Mouse (Mus musculus): Measurements from ENCODE around the gene Alkbh3. TPM values are rescaled to one million over a fixed set of nuclear protein-coding genes. Genes with fewer than 3 reads are reported as not detected.

The Alkbh3 gene
- polyA plus RNA-seq, 1 experiment from 2014 or later: 37.2 TPM

DNA sequence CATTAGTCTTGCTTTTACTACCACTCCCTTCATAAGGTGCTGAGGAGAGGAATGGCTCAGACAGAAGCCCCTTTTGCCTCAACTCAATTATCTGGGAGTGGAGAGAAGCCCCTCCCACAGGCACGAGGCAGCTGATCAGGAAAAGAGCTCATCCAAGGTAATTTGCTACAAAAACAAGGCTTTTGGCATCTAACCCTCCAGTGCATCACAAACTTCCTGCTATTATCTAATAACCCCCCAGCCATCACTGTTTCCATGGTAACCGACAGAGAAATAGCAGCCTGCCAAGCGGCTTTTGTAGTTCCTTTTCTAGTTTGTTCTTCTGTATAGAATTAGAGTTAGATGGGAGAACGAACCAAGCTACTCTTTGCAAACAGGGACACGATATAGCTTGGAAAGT is 18.3 kb downstream of the Alkbh3 start:
- WGBS (ENCODE audit: insufficient replicate concordance): 57% methylated on average over 5 of the region's 5 CpGs
- H3K9me3 ChIP-seq (replicated peaks): no peaks in the 10 kb centered on the region
- H3K9ac ChIP-seq: no peak overlapping the region
- H3K27me3 ChIP-seq: no peaks in the 10 kb centered on the region
- H3K4me2 ChIP-seq: no peak overlapping the region
- ATAC-seq (ENCODE audit: low read depth): no peak
- no peak overlapping the region for H3K4me3 ChIP-seq (replicated peaks)
- no peak for DNase-seq
- H3K4me1 ChIP-seq (replicated peaks): no peaks in the 10 kb centered on the region
- H3K36me3 ChIP-seq: peaks cover 86% of the 10 kb centered on the region
- no peak overlapping the region for H3K27ac ChIP-seq

DNA sequence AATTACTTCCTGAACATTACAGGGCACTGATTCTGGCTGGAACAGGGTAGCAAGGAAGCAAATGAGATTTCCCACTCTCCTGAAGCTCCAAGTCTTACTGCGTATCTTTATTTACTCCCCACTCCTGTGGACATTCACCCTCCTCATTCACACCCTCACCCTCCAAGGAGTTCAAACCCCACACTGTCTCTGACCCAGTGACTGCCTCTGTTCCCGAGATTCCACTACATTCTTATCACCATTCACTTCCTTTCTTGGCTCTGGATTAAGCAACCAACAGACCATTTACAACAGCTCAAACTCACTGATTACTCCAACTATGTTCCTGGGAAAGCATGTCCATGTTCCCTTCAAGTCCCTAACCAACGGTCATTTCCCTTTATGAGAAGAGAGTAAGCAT is 19.3 kb downstream of the Alkbh3 start:
- Histone ChIP-seq H3K4me1 (replicated peaks) (no peaks in the 10 kb centered on the region), H3K4me2 (no peak overlapping the region), H3K36me3 (peaks cover 90% of the 10 kb centered on the region), H3K27me3 (no peaks in the 10 kb centered on the region), H3K27ac (peak overlapping the region; percentile 37; the same call in 1 of the 2 replicates), H3K4me3 (replicated peaks) (no peak overlapping the region), H3K9ac (no peak overlapping the region), H3K9me3 (replicated peaks) (no peaks in the 10 kb centered on the region)
- DNase-seq (no peak), ATAC-seq (ENCODE audit: low read depth) (no peak)
- 62% methylated on average over 3 of the region's 3 CpGs for WGBS (ENCODE audit: insufficient replicate concordance)

DNA sequence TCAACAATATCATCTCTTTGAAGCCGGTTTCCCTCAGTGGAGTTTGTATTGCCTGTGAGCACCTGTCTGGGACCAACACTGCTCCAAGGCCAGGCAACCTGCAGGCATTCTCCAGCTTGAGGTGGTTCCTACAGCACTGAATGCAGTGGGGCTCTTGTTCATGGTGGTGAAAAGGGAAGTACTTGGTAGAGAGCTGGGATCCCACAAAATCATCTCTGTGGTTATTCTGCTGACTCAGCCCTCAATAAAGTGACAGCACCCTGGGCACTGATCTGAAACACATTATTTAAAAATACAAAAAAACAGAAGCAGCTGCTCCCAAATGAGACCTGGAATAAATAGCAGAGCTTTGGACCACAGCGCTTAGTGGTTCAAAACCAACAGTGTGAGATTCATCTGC is 22.2 kb downstream of the Alkbh3 start:
- no peak for DNase-seq
- no peak for ATAC-seq (ENCODE audit: low read depth)
- Histone ChIP-seq H3K4me2 (no peak overlapping the region), H3K36me3 (peaks cover 66% of the 10 kb centered on the region), H3K4me3 (replicated peaks) (no peak overlapping the region), H3K9me3 (replicated peaks) (no peaks in the 10 kb centered on the region), H3K9ac (no peak overlapping the region), H3K4me1 (replicated peaks) (no peaks in the 10 kb centered on the region; the same call in 1 of the 2 replicates), H3K27ac (no peak overlapping the region), H3K27me3 (no peaks in the 10 kb centered on the region)
- WGBS (ENCODE audit: insufficient replicate concordance): 81% methylated on average over 2 of the region's 2 CpGs

DNA sequence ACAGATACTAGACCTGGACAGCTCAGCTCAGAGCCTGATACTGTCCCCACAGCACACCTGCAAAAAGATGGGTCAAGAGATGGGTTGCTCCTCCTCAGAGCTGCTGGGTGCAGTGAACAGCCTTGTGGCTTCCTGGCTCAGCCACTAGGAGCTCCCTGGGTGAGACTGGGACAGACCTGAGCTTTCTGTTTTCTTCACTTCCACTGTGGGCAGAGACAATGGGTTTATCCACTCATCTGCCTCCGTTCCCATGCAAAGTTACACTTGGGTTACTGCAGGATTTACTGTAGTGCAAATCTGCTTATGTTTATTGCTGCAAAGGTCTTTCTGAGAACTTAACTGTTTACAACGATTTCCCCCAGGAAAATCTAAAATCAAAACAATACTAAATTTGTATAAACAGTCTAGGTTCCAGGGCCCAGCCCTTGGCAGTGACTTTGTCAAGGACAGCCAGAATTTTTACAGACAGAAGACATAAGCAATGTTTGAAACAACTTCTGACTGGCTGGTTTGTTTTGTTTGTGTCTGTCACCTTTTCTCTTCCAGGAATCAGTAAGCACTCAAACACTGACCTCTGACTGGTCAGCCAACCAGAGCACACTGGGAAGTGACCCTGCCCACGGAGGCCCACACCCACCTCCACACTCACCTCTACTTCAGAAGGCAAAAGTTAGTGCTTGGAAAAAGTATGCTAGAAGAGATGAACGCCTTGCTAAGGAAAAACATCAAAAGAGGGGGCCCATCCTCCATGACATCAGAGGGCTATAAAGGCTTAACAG is 28.0 kb downstream of the Alkbh3 start:
- Histone ChIP-seq H3K27me3 (no peaks in the 10 kb centered on the region), H3K4me2 (no peak overlapping the region), H3K4me3 (replicated peaks) (no peak overlapping the region), H3K36me3 (peaks cover 56% of the 10 kb centered on the region), H3K4me1 (replicated peaks) (no peaks in the 10 kb centered on the region; the same call in 1 of the 2 replicates), H3K9me3 (replicated peaks) (no peaks in the 10 kb centered on the region), H3K27ac (no peak overlapping the region), H3K9ac (no peak overlapping the region)
- DNase-seq (no peak), ATAC-seq (ENCODE audit: low read depth) (no peak)
- WGBS (ENCODE audit: insufficient replicate concordance): 77% methylated on average over 4 of the region's 4 CpGs

DNA sequence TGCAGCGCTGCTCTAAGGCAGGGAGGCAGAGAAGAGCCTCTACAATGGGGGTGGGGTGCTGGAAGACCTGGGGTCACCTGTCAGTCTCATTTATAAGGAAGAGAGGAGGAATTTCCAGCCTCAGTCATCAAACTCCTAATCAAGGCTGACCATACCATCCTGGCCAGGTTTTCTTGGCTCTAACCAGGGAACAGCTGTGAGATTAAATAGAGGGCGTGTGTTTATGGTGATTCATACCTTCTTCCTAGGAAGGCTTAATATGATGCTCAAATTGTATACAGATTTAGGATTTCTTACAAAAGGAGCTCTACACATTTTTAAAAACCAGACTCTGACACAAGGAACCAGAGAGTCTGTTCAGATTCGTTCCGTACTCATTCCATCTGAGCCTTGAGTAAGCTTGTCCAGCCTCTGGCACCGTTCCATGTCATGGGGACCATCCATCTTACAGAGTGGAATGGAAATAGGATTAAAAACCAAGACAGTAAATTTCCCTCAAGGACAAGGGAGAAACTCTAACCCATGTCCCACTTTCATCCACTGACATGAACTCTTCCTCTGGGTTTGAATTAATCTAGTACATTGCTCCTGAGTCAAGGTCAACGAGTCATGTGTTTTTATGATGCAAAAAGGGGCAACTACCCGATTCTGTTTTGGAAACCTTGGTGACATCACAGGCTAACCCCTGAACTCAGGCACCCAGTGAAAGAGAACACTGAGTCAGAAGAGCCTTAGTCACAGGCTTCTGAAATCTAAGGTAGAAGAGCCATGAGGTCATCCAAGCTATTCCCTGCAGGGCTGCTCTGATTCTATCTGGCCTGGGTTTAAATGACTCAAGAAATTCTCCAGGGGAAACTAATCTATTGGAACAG is 31.1 kb downstream of the Alkbh3 start:
- H3K9me3 ChIP-seq (replicated peaks): no peaks in the 10 kb centered on the region
- DNase-seq (no peak), ATAC-seq (ENCODE audit: low read depth) (no peak)
- peaks cover 18% of the 10 kb centered on the region for H3K4me1 ChIP-seq (replicated peaks)
- no peak overlapping the region for H3K4me2 ChIP-seq
- H3K9ac ChIP-seq: no peak overlapping the region
- peaks cover 38% of the 10 kb centered on the region for H3K36me3 ChIP-seq
- no peak overlapping the region for H3K27ac ChIP-seq
- WGBS (ENCODE audit: insufficient replicate concordance): 81% methylated on average over 7 of the region's 7 CpGs
- H3K27me3 ChIP-seq: peaks cover 18% of the 10 kb centered on the region
- no peak overlapping the region for H3K4me3 ChIP-seq (replicated peaks)

DNA sequence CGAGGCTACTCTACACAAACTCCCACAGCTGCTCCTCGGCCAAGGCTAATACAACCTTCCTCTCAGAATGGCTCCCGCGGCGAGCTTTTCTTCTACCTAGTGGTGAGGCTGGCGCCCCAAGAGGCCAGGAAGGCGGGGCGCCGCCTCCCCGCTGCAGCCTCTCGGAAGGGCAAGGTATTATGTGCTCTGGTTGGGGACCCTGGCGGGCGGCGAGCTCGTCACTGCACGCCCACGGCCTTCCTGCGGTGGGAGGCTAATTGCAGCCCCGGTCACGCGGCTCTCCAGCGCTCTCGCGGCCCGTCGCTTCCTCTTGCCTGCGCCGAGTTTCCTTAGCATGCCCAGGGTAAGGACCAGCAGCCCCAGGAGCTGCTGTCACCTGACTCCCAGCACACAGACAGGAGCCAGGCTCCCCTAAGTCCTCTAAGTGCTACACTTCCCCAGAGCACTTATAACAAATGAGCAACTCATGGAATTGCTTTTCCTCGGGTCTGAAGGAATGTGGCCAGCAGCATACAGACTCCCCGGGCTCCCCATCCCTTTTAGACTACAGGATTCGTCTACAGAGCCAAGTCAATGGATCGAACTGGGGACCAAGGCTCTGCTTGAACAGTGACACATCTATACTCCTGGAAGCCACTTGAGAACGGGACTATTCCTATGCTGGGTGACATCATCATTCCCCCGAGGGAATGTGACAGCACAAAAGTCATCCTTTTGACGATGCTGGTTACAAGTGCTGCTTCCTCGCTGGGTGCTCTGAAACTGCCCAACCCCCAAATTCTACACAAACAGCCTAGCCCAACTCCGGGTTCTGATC is 34.0 kb downstream of the Alkbh3 start:
- Histone ChIP-seq H3K27ac (no peak overlapping the region), H3K9me3 (replicated peaks) (no peaks in the 10 kb centered on the region), H3K9ac (no peak overlapping the region; the same call in 1 of the 2 replicates), H3K27me3 (peaks cover 18% of the 10 kb centered on the region), H3K4me3 (replicated peaks) (peak overlapping the region; percentile 37), H3K4me2 (peak overlapping the region; percentile 65), H3K4me1 (replicated peaks) (peaks cover 18% of the 10 kb centered on the region), H3K36me3 (peaks cover 23% of the 10 kb centered on the region)
- no peak for DNase-seq
- peak; percentile 53 for ATAC-seq (ENCODE audit: low read depth)
- WGBS (ENCODE audit: insufficient replicate concordance): 3% methylated on average over 37 of the region's 37 CpGs

DNA sequence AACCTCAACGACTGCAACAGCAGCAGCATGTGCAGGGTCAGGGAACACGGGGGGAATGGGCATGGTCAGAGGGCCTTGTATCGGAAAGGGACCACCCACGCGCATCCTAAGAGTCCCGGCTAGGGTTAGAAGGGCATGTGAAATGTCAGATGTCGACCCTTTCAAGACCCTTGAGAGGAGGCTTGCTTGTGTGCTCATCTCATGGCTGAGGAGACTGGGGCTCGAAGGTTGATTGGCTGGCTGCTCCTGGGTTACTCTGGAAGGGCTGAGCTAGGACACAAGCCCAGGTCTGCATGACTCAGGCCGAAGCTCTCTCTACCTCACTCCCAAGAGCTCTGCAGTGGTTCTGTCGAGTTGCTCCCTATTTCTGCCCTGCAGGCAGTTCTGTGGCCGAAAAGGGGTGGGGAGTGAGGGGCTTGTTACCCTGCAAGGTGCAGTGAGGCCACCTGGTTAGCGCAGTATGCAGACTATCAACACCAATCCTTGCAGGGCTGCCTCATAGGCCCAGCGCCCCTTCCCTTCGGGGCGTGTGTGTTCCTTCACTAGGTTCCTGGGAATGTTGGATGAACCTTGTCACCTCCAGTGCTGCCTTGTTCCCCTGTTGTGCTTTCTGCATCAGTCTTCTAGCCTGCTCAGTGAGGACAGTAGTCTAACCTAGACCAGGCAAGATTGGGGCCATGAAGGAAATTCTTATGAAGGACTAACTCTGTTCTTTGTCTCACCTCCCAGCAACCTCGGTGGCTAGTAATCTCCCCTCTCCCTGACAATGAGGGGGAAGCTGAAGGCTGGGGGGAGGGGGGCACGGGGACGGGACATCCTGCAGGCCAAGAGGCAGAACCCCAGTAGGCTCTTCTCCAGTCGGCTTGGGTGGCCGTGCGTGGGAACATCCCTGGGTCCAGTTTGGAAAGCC is 34.8 kb downstream of the Alkbh3 start:
- Histone ChIP-seq H3K27ac (no peak overlapping the region), H3K36me3 (peaks cover 15% of the 10 kb centered on the region), H3K27me3 (peaks cover 18% of the 10 kb centered on the region), H3K4me2 (peak overlapping the region; percentile 65), H3K9ac (no peak overlapping the region), H3K9me3 (replicated peaks) (no peaks in the 10 kb centered on the region), H3K4me3 (replicated peaks) (peak overlapping the region; percentile 37), H3K4me1 (replicated peaks) (peaks cover 18% of the 10 kb centered on the region)
- DNase-seq (no peak), ATAC-seq (ENCODE audit: low read depth) (no peak)
- WGBS (ENCODE audit: insufficient replicate concordance): 35% methylated on average over 21 of the region's 21 CpGs

DNA sequence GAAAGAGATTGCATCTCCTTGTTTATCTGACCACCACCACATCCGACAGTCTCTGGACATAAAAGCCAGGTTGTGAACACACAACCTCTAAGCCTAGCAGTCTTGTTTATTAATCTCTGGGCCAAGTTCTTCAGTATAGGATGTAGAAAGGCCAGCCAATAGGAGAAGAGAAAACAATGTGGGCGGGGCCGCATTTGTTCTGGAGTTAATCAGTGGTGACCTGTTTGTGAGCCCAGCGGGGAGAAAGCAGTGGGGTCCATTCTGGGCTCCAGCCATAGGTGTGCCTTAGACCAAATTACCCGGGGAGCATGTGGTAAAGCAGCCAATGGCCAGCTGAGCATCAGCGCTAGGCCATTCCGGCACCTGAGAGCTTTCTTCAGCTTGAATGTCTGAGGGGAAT is 35.6 kb downstream of the Alkbh3 start:
- peaks cover 18% of the 10 kb centered on the region for H3K27me3 ChIP-seq
- WGBS (ENCODE audit: insufficient replicate concordance): 49% methylated on average over 7 of the region's 7 CpGs
- no peaks in the 10 kb centered on the region for H3K9me3 ChIP-seq (replicated peaks)
- no peak overlapping the region for H3K27ac ChIP-seq
- no peak for ATAC-seq (ENCODE audit: low read depth)
- no peak overlapping the region for H3K4me2 ChIP-seq
- DNase-seq: no peak
- H3K4me1 ChIP-seq (replicated peaks): peaks cover 18% of the 10 kb centered on the region
- H3K4me3 ChIP-seq (replicated peaks): no peak overlapping the region
- no peak overlapping the region for H3K9ac ChIP-seq
- peaks cover 7% of the 10 kb centered on the region for H3K36me3 ChIP-seq

DNA sequence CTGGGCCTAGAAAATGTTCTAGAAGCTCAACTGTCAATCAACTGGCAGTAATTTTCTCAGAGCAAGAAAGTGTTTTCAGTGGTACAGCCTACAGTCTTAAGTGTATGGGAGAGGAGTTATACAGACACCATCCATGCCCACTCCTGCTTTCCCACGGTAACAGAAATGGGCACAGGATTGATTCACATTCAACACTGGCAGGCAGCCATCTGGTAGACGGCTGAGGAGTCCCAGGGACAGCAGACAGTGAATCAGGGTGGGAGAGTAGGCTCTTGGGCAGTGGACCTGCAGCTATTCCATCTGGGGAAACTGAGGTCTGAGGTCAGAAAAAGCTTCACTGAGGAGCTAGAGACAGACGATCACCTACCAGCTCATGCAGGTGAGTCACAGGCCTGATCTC is 39.0 kb downstream of the Alkbh3 start:
- Histone ChIP-seq H3K9me3 (replicated peaks) (no peaks in the 10 kb centered on the region), H3K4me3 (replicated peaks) (no peak overlapping the region), H3K27ac (no peak overlapping the region), H3K36me3 (no peaks in the 10 kb centered on the region), H3K4me1 (replicated peaks) (peaks cover 13% of the 10 kb centered on the region; the same call in 1 of the 2 replicates), H3K4me2 (no peak overlapping the region), H3K27me3 (peaks cover 14% of the 10 kb centered on the region), H3K9ac (no peak overlapping the region)
- 56% methylated on average over 3 of the region's 3 CpGs for WGBS (ENCODE audit: insufficient replicate concordance)
- DNase-seq (no peak), ATAC-seq (ENCODE audit: low read depth) (no peak)

DNA sequence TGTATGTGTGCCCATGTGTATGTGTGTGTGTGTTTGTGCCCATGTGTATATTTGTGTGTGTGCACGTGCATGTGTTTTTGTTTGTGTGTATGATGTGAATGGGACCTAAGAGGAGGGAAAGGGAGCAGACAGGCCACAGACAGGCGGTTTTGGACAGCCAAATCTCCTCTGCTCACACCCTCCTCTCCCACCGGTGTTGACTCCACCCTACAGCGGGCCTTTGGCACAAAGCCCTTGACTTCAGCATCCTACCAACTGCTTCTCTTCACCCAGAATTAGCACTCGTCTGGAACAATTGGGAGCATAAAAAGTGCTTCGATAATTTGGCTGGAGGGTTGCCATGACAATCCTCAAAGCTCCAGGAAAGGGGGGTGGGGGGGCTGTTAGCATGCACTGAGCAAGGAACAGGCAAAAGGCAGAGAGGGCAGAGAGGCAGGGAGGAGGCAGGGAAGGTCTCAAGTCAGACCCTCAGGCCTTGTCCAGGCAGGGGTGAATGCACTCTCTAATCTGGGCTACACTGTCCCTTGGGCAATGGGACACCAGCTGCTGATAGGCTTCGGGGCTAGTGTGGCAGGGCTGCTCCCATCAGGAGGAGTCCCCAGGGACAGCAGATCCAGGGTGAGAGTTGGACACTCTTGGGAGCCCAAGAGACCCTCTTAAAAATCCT is 46.0 kb downstream of the Alkbh3 start:
- H3K4me1 ChIP-seq (replicated peaks): no peaks in the 10 kb centered on the region
- no peaks in the 10 kb centered on the region for H3K9me3 ChIP-seq (replicated peaks)
- no peak overlapping the region for H3K27ac ChIP-seq
- 57% methylated on average over 7 of the region's 7 CpGs for WGBS (ENCODE audit: insufficient replicate concordance)
- no peak overlapping the region for H3K4me2 ChIP-seq
- H3K4me3 ChIP-seq (replicated peaks): no peak overlapping the region
- DNase-seq: no peak
- no peaks in the 10 kb centered on the region for H3K36me3 ChIP-seq
- peaks cover 4% of the 10 kb centered on the region; the same call in 1 of the 2 replicates for H3K27me3 ChIP-seq
- H3K9ac ChIP-seq: no peak overlapping the region
- no peak for ATAC-seq (ENCODE audit: low read depth)

All from liver, embryonic 13.5 days (tissue).